Mouse (Mus musculus): ENCODE data around the gene Vps35l.

Gene Vps35l

DNA sequence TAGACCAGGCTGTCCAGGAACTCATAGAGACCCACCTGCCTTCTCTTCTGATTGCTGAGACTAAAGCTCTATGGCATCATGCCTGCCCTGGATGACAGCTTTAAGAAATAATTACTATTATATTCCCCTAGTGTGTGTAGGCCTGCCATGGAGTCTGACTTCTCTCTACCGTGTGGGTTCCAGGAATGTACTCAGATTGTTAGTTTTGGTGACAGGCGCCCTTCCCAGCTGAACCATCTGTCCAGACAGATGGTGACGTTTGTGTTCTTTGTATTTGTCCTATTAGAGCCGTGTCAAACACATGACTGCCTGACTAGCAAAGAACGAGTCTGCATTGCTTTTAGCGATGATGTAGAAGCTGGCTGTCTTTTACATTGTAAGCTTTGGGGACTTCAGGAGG, 38.5 kb downstream of the Vps35l start:
- DNase-seq, result no peak

DNA sequence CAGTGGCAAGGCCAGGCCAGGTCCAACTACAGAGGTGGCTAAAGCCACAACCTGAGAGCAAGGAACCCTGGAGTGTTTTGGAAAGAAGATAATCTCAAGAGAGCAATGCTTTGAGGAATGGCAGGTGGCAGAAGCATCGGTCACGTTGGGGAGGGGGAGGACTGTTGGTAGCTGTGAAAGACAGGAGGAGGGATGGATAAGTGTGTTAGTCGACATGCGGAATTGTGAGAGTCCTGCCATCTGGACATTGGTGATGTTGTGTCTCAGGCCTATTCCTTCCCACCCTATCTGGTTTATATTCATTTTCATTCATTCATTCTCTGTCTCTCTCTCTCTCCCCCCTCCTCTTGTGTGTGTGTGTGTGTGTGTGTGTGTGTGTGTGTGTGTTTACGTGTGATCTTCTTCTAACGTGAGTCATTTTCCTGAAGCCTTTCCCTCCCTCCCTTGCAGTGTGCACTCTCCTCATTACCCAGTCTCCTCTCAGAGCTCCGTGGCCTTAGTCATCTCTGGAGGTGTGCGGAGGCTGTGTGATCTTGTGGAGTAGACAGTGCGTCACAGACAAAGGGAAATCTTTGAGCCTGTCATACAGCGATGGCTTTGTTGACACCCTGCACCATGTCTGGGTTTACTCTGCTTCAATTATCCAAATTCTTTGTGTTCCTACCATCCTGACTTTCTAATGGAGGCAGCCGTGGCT, 43.4 kb downstream of the Vps35l start:
- no peak for DNase-seq

DNA sequence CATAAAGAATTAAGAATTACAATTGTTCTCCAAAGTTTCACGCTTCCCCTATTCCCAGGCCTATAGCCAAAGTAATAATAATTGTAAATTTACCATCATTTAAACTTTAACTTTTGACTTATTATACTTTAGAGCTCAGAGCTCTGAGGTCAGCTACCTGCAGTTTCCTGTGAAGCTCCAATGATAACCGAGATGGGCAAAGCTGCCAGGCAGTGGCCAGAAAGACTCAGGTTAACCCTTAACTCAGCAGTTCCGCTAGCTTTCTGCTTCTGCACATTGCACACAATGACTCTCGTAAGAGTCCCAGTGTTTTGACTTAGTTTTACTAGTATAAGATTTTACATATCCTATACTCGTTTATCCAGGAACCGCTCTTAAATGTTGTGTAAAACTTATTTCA, 46.1 kb downstream of the Vps35l start:
- peak; percentile 74 for DNase-seq

- peak; percentile 56 for DNase-seq
These were observed 47.3 kb downstream of the Vps35l start for GRCm38 (mm10) chr7:118787326-118787725.

DNA sequence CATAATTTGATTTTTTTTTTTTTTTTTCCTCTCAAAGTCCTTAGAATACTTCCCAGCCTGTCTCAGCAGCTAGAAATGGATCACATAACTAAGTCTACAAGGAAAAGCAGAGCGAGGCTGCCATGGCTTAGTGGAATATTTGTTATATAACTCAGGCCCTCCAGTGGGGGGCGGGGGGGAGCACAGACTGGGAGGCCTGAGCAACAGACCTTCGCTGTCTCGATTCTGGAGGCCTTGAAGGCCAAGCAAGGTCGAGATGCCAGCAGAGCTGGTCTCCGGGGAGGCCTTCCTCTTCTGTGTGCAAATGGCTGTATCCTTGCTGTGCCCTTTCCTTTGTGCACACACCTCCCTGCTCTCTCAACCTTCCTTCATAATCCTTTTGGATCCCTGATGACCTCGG, 48.5 kb downstream of the Vps35l start:
- no peak for DNase-seq

- DNase-seq, result peak; percentile 69
These were observed 50.3 kb downstream of the Vps35l start for GRCm38 (mm10) chr7:118790292-118790691.

- DNase-seq, result peak; percentile 61
These were observed 53.9 kb downstream of the Vps35l start for GRCm38 (mm10) chr7:118793899-118794298.

DNA sequence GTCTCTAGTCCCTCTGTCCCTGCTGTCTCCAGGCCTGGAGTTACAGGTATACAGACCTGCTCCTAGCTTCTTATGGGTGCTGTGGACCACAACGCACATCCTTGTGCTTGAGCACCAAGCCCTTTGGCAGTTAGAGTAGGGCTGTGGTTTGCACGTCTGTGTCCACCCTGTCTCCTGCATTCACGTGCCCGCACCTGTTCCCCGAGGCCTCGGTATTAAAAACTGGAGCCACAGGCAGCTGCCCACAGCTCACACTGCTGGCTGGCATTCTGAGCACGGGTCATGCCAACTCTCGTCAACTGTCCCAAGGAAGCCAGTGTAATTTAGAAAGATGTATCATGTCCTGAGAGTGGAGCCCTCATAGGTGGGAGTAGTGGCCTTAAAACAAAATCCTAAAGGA, 55.8 kb downstream of the Vps35l start:
- DNase-seq, result no peak

GRCm38 (mm10) chr7:118796838-118797237, 56.8 kb downstream of the Vps35l start:
- no peak for DNase-seq

DNA sequence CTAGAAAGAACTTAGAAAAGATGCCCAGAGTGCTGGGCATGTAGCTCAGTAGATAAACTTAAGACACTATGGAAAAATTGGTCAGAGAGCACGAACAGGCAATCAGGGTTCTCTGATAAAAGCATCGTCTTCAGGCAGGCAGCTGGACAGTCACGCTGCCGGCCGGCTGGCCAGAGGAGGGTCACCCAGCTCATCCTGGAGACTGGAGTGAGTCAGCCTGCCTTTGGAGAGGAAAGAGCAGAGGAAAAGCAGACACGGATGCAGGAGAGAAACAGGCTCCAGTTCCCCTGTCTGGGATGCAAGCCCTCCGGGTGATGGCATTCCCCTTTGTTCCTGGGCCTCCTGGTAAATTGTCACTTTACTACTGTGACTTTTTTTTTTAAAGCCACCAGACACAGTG, 57.6 kb downstream of the Vps35l start:
- no peak for DNase-seq

GRCm38 (mm10) chr7:118798105-118798570, 58.1 kb downstream of the Vps35l start:
- no peak for DNase-seq

DNA sequence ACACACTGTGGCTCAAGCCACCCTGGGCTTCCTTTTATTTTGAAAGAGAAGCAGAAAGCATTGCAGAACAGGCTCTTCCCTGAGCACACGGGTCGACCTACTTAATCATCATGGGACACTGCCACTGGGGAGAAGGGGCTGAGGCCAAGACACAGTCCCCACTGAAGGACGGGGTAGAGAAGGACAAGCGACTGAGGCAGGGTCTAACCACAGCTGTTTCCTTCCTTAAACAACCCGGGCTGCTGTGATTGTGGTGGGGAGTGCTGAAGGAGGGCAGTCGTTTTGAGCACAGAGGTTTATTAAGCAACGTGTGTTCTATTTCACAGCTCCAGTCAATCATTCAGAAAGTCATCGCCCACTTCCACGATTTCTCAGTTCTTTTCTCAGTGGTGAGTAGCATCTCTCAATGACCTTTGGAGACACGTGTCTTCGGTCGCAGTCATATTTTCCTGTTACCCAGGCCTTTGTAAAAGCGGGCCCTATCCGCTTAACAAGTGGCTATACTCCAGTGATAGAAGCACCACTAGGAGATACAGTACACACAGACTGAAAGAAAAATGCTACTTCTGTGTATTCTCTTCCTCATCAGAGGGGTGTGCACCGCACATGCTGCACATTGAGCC, 60.2 kb downstream of the Vps35l start:
- no peak for DNase-seq

DNA sequence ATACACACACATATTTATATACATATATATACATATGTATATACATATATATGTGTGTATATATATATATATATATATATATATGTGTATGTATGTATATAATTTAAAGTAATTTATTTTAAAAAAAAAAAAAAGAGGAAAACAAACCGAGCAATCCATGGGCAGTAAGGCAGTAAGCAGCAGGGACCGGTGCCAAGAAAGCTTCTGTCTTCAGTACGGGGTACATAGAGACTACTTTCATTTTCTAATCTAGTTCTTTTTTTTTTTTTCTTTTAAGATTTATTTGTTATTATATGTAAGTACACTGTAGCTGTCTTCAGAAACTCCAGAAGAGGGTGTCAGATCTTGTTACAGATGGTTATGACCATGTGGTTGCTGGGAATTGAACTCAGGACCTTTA, 61.8 kb downstream of the Vps35l start:
- no peak for DNase-seq

GRCm38 (mm10) chr7:118803425-118803824, 63.4 kb downstream of the Vps35l start:
- no peak for DNase-seq

DNA sequence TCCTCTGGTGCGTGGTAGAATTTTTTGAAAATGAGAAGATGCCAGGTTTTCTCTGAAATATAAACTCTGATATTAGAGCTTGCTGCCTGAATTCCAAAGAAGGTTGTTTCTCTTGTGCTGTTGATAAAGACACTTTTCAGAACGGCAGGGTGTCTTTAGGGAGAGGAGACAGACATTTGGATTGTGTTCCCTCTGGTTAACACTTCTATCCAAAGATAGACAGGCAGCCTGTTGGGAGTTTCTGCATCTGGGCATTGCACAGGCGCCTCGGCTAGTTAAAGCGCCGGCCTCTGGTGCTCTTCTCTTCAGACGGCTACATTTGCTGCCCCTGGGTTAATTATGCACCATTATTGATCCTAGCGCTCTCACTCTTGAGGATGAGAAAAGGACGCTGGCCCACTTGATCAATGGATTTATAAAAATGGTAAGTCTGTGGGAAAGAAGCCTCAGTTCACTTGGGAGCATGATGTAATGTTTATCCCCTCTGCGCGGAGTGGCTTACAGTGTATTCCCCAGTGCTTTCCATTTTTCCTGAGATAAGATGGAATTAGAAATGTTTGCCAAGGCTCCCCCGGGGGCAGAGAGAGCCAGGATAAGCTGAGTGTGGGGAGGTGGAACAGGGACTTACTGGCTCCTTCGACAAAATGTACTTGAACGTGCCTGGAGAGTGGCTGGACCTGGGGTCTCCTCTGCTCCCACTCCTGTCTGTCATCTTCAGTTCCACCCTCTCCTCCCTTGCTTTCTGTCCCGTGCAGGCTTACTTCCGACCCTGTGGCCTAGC, 66.8 kb downstream of the Vps35l start:
- DNase-seq, result no peak

DNA sequence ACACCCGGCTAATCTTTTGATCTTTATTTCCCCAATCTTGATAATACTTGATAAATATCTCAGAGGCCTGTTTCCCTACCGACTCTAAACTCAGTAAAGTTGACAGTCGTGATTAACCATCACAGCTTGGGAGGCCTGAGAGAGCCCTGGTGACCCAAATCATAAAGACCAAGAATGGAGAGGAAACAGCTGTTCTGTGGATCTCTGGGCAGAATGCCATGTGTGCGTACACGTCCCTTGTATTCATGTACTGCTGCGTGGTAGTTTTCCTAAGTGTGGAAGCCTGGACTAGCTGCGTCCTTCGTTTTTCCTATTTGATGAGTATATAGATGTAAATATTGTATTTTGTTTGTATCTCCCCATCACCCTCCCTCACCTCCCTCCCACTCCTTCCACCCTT, 67.9 kb downstream of the Vps35l start:
- DNase-seq, result peak; percentile 42

- peak; percentile 76 for DNase-seq
These were observed 71.5 kb downstream of the Vps35l start for GRCm38 (mm10) chr7:118811407-118812106.

DNA sequence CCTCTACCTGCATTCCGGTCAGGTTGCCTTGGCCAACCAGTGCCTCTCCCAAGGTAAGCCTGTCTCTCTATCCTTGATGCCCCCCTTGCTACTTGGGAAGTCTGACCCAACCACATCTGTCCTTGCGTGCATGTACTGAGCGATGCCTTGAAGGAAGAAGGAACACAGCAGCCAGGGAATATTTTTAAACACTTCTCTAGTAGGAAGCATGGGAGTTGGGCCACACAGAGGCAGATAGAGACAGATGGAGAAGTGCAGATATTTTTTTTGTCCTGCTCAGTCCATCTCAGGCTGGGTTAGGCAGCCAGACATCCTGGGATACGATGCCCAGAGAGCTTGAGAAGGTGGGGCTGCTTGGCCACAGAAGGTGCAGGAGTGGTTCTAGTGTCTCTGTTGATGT, 73.6 kb downstream of the Vps35l start:
- DNase-seq, result no peak

DNA sequence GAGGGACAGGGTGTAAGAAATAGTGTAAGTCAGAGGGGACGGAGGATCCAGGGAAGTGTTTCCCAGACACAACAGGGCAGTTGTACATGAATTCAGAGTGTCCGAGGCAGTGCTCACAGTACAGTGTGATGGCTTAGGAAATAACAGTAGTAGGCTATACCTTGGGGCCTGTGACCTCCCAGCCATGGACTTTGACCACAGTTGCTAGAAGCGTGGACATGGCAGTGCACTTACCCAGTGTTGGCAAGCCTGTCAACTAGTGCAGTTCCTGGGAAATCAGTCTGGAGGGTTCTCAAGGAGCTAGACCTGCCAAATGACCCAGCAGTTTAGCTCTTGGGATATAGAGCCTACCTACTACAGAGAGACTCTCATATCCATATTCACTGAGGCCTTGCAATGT, 76.2 kb downstream of the Vps35l start:
- DNase-seq, result peak; percentile 54

DNA sequence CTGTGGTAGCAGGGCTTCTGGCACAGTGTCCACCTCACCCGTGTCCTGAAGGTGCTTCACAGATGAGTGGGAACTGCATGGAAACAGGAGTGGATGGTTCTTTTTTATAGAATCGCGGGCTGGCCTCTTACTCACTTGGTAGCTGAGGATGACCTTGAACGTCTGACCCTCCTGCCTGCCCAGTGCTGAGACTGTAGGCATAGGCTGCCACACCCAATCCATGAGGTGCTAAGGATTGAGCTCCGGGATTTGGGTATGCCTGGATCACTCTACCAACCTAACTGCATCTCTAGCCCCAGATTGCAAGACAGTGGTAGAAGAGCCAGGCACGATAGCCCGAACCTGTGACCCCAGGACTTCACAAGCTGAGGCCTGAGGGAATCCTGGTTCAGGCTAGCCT, 77.7 kb downstream of the Vps35l start:
- no peak for DNase-seq

DNA sequence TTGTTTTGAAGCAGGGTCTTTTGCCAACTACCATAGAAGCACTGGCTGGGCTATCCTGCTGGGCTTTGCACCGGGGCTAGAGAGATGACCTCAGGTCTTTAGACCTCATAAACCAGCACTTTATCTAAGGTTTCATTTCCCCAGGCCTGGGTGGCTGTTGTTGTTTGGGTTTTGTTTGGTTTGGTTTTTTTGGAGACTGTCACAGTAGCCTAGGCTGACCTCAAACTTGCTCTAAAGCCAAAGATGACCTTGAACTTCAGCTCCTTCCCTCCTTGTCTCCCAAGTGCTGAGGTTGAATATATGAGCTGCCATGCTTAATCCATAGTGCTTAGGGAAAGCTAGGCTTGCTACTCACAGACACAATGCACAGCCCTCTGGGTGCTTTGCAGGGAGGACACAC, 79.6 kb downstream of the Vps35l start:
- DNase-seq, result no peak

DNA sequence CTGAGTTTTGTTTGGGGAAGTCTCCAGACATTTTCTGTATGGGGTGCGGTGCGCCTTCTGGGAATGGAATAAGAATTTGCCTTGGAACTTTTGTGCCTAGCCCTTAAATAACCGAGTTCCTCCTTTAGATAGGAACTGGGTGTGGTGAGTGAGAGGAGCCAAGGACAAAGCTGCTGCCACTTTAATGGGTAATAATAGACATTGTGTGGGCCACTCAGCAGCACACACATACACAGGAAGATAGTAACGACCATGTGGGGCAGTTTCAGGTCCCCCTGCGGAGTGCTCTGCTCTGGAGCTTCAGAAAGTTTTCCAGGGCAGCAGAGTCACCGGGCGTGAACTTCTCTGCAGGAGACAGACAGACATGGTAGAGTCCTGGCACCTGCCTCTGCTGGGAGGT, 81.3 kb downstream of the Vps35l start:
- peak; percentile 23 for DNase-seq

DNA sequence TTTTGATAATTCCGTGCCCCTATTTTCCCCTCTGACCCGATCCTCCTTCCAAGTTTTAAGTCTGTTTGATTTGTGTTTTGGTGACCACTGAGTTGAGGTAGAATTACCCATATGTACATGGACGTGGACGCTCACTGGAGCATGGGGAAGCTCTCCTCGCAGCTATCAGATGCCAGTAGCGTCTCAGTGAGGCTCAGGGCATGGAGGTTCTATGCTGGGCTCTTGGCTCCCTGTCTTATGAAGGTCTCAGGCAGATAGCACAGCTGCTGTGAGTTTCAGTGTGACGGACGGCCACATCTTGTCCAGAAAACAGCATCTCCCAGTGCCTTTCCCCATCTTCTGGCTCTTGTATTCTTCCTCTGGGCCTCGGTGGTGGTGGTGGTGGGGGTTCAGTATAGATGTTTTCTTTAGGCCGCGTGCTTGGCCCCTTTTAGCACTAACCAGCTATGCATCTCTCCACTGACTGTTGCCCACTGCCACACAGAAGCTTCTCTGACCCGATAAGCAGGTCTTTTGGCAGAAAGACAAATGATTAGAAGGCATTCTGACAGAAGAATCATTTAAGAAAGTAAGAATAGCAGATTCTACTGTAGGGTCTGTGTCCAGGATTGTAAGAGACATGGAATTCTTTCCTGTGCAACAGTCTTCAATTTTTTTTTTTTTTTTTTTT, 82.0 kb downstream of the Vps35l start:
- no peak for DNase-seq

Measured in kidney, adult 9 months (tissue).